Mouse (Mus musculus): ENCODE measurements around the gene Kctd4.

The Kctd4 gene

GRCm38 (mm10) chr14:75990936-75991335, 36.1 kb downstream of the Kctd4 start:
- no peak for DNase-seq (ENCODE audit: low spot score in 2 of 2)

GRCm38 (mm10) chr14:75992371-75992770, 37.6 kb downstream of the Kctd4 start:
- DNase-seq (ENCODE audit: low spot score in 2 of 2): no peak

- DNase-seq (ENCODE audit: low spot score in 2 of 2): no peak
Measured at GRCm38 (mm10) chr14:75998082-75998481, 43.3 kb downstream of the Kctd4 start.

GRCm38 (mm10) chr14:76001781-76002180, 47.0 kb downstream of the Kctd4 start:
- DNase-seq (ENCODE audit: low spot score in 2 of 2): no peak

GRCm38 (mm10) chr14:76005011-76005410, 50.2 kb downstream of the Kctd4 start:
- DNase-seq (ENCODE audit: low spot score in 2 of 2): no peak

- DNase-seq (ENCODE audit: low spot score in 2 of 2): no peak
Measured at GRCm38 (mm10) chr14:76008174-76008573, 53.4 kb downstream of the Kctd4 start.

GRCm38 (mm10) chr14:76009185-76009584, 54.4 kb downstream of the Kctd4 start:
- DNase-seq (ENCODE audit: low spot score in 2 of 2): no peak

- DNase-seq (ENCODE audit: low spot score in 2 of 2): peak; percentile 88 to 94
Measured at GRCm38 (mm10) chr14:76010102-76011061, 55.6 kb downstream of the Kctd4 start, which contains the start of gene Gtf2f2. Gene Gtf2f2 (minus strand): TSS chr14:76010865.

- no peak for DNase-seq (ENCODE audit: low spot score in 2 of 2)
Measured at GRCm38 (mm10) chr14:76011062-76011457, 56.3 kb downstream of the Kctd4 start.

- no peak for DNase-seq (ENCODE audit: low spot score in 2 of 2)
Measured at GRCm38 (mm10) chr14:76014331-76014730, 59.5 kb downstream of the Kctd4 start.
